Mouse (Mus musculus) urinary bladder, postnatal 4 days (tissue): ENCODE measurements around the gene Zfhx3.
A peak's percentile ranks its signal among the peaks of the same experiment; 100 is the strongest.

Source experiments
- DNase-seq, 2 experiments: peaks; one replicate each; pipeline ENCODE4 v3.0.0; 2021 to 2022; ENCODE audit warnings: low spot score in 2 of 2

Gene Zfhx3

GRCm38 (mm10) chr8:108788762-108789157 lies 846.3 kb downstream of the Zfhx3 start:
- DNase-seq, result no peak

GRCm38 (mm10) chr8:108790559-108791293 lies 848.3 kb downstream of the Zfhx3 start:
- peak in 1 of 2 experiments; percentile 35 for DNase-seq

- DNase-seq, result no peak
These were observed 853.6 kb downstream of the Zfhx3 start for GRCm38 (mm10) chr8:108796076-108796475.

GRCm38 (mm10) chr8:108796882-108797281 lies 854.4 kb downstream of the Zfhx3 start:
- no peak for DNase-seq

- peak; percentile 85 to 96 for DNase-seq
These were observed 855.6 kb downstream of the Zfhx3 start for GRCm38 (mm10) chr8:108798012-108798411.

- DNase-seq, result no peak
These were observed 856.8 kb downstream of the Zfhx3 start for GRCm38 (mm10) chr8:108799250-108799649.

- no peak for DNase-seq
These were observed 857.9 kb downstream of the Zfhx3 start for GRCm38 (mm10) chr8:108800357-108800756.

- no peak for DNase-seq
These were observed 860.6 kb downstream of the Zfhx3 start for GRCm38 (mm10) chr8:108803017-108803416.

GRCm38 (mm10) chr8:108811694-108812093 lies 869.2 kb downstream of the Zfhx3 start:
- DNase-seq, result peak; percentile 61 to 75

GRCm38 (mm10) chr8:108813375-108813774 lies 870.9 kb downstream of the Zfhx3 start:
- peak in 1 of 2 experiments; percentile 42 for DNase-seq

- DNase-seq, result no peak
These were observed 876.8 kb downstream of the Zfhx3 start for GRCm38 (mm10) chr8:108819271-108819671.

- no peak for DNase-seq
These were observed 877.4 kb downstream of the Zfhx3 start for GRCm38 (mm10) chr8:108819826-108820225.

GRCm38 (mm10) chr8:108820634-108821033 lies 878.2 kb downstream of the Zfhx3 start:
- no peak for DNase-seq

GRCm38 (mm10) chr8:108822841-108823266 lies 880.4 kb downstream of the Zfhx3 start:
- peak in 1 of 2 experiments; percentile 24 for DNase-seq

GRCm38 (mm10) chr8:108824049-108824448 lies 881.6 kb downstream of the Zfhx3 start:
- no peak for DNase-seq

- no peak for DNase-seq
These were observed 884.0 kb downstream of the Zfhx3 start for GRCm38 (mm10) chr8:108826414-108826813.

GRCm38 (mm10) chr8:108827428-108827827 lies 885.0 kb downstream of the Zfhx3 start:
- DNase-seq, result no peak

GRCm38 (mm10) chr8:108829305-108829717 lies 886.9 kb downstream of the Zfhx3 start:
- DNase-seq, result peak in 1 of 2 experiments; percentile 27

GRCm38 (mm10) chr8:108835143-108835542 lies 892.7 kb downstream of the Zfhx3 start:
- no peak for DNase-seq

GRCm38 (mm10) chr8:108837788-108838187 lies 895.3 kb downstream of the Zfhx3 start:
- no peak for DNase-seq

GRCm38 (mm10) chr8:108838761-108839160 lies 896.3 kb downstream of the Zfhx3 start:
- DNase-seq, result no peak

- DNase-seq, result no peak
These were observed 899.9 kb downstream of the Zfhx3 start for GRCm38 (mm10) chr8:108842307-108842706.

- no peak for DNase-seq
These were observed 903.7 kb downstream of the Zfhx3 start for GRCm38 (mm10) chr8:108846174-108846573.

- no peak for DNase-seq
These were observed 904.4 kb downstream of the Zfhx3 start for GRCm38 (mm10) chr8:108846827-108847226.
